ENCODE assay signal across 8 mouse cellular contexts in the genomic region with DNA sequence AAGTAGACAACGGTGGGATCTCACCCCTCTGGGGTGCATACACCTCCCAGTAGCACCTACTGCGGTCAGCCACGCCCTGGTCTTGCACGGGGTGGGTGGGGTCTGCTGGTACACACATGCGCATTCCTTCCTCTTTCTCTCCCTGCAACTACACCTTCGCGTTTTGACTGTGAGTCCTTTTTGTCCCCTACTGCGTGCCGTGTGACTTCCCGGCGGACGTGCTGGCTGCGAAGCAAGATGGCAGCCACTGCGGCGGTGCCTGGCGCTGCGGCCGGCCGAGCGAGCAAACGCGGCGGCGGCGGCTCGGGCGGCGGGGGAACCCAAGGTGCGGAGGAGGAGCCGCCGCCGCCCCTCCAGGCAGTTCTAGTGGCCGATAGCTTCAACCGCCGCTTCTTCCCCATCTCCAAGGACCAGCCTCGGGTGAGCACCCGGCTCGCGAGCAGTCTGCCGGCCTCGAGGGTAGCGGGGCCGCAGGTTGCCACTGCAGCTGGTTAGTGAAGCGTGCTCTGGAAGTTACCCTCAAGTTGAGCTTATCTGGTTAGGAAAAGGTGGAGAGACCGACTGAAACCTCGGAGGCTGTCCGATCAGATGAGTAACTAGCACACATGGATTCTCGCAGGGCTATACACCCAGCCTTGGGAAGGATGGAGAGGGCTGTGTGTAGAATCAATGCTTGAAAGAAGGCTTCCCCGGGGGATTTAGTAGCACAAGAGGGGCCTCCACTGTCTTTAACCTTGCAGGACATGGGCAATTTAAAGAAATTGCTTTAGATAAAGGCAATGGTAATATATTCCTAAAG. TPM values are rescaled to one million over a fixed set of nuclear protein-coding genes. Genes with fewer than 3 reads are reported as not detected.
DNase-seq lines count a peak whose midpoint lies in the region; ATAC-seq lines count a peak whose summit lies in the region.

TSS of gene Eif2b5 (plus strand) at position 141 of the 799 bp plus-strand sequence.

- under 1% methylated on average over 49 of the region's 49 CpGs for WGBS in hindbrain, embryonic 14.5 days

- no peaks in the 10 kb centered on the region for H3K9me3 ChIP-seq in hindbrain, embryonic 14.5 days (ENCODE audit: control insufficient read depth, low read length)

- H3K27me3 ChIP-seq in hindbrain, embryonic 14.5 days (ENCODE audit: control insufficient read depth, insufficient read depth, low read length), result 0 out of 2 replicates have a peak, but pooled peaks cover 3% of the 10 kb centered on the region

- peak within 1 kb of the TSS; percentile 68 for H3K9ac ChIP-seq in hindbrain, embryonic 14.5 days

- H3K36me3 ChIP-seq in hindbrain, embryonic 14.5 days (replicated peaks; ENCODE audit: control insufficient read depth, insufficient read depth), result peaks cover 37% of the 10 kb centered on the region

- H3K27ac ChIP-seq in hindbrain, embryonic 14.5 days, result peak within 1 kb of the TSS; percentile 76

- peak within 1 kb of the TSS; percentile 78 for H3K4me2 ChIP-seq in hindbrain, embryonic 14.5 days (replicated peaks)

- peak; percentile 99 for DNase-seq in R1 (ENCODE audit: low read depth, low spot score)
- peak; percentile 96 to 97 for DNase-seq in cerebellum, postnatal 25 days
- peak; percentile 86 to 93 for DNase-seq in frontal cortex, postnatal 25 days (ENCODE audit: low spot score in 2 of 2)
- peak; percentile 92 for DNase-seq in hindbrain, embryonic 14.5 days (ENCODE audit: low spot score)
- peak; percentile 94 to 95 for DNase-seq in layer of hippocampus, postnatal 36 days
- peak; percentile 97 for DNase-seq in lung, postnatal 36 days
- DNase-seq in retina, postnatal 1 day, result peak; percentile 97
- DNase-seq in urinary bladder, adult 18-20 months (ENCODE audit: low spot score in 2 of 2), result peak; percentile 92 to 96

- peaks cover 13% of the 10 kb centered on the region for H3K4me1 ChIP-seq in hindbrain, embryonic 14.5 days (replicated peaks; ENCODE audit: control insufficient read depth, insufficient read depth, low read length)

- peak within 1 kb of the TSS; percentile 55 for H3K4me3 ChIP-seq in hindbrain, embryonic 14.5 days (replicated peaks; ENCODE audit: low read length)

- ATAC-seq in hindbrain, embryonic 14.5 days (ENCODE audit: low FRiP score), result peak; percentile 94

RNA-seq across cellular contexts. Expression of gene Eif2b5, which starts in this region (rescaled TPM):
- polyA plus RNA-seq in hindbrain, embryonic 14.5 days (2014; fragmentation: Nextera tagmentation; extraction: Ambion mirVana), result 88.0 and 89.2 TPM in 2 replicates
- 10 to 100 TPM; 49.7 to 50.1 TPM for total RNA-seq in layer of hippocampus, postnatal 36 days (2021)

Comparison
In these comparisons a context has a peak if more than half of its experiments do, and no peak if none do; other contexts are left out.
1. Peak in every context shown above with its lines: DNase-seq, ATAC-seq, H3K4me3 ChIP-seq and H3K27ac ChIP-seq.